Mouse (Mus musculus): ENCODE data around the gene Cyp11a1.

DNA sequence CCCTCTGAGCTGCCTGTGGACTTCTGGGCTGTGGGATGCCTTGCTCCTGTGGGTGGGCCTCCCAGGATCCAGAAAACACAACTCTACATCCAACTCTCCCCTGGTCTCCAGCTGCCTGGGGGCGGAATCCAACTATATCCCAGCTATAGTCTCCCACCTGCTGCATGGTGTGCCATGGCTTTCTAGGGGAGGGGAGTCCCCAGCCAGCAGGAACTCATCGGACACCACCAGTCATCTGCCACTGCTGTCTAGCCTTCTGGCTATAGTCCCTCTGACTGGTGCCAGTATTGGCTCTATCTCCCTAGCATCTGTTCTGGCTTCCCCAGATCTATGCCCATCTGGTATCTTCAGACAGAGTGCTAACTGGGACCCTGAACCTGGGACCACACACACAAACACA is 29.3 kb downstream of the Cyp11a1 start:
- TF ChIP-seq CTCF (IDR thresholded peaks at IDR 0.05; ENCODE audit: control insufficient read depth, insufficient read depth, insufficient replicate concordance, low read depth, low read length): no peak
- no peak for TF ChIP-seq POLR2A (IDR thresholded peaks at IDR 0.05; ENCODE audit: control insufficient read depth, low read depth, low read length)
